Mouse (Mus musculus) layer of hippocampus, postnatal 36 days (tissue): ENCODE results near the gene Tpra1. TPM values are rescaled to one million over a fixed set of nuclear protein-coding genes. Genes with fewer than 3 reads are reported as not detected.

Experiments used
- DNase-seq, 2 experiments: peaks; one replicate each; pipeline ENCODE4 v3.0.0; 2022
- total RNA-seq, 2 experiments: library from RNA; stranded (reverse); gene quantifications; 2 replicates each; pipeline ENCODE4 v1.2.3; 2021

The Tpra1 gene
- total RNA-seq, 2 experiments from 2014 or later, result 45.8 to 48.5 TPM

- no peak for DNase-seq
Observed at GRCm38 (mm10) chr6:88890832-88891231, 11.2 kb upstream of the Tpra1 start.

- peak in 1 of 2 experiments; percentile 46 for DNase-seq
Observed at GRCm38 (mm10) chr6:88893559-88893958, 8.5 kb upstream of the Tpra1 start.

- DNase-seq, result no peak
Observed at GRCm38 (mm10) chr6:88895943-88896342, 6.1 kb upstream of the Tpra1 start.

GRCm38 (mm10) chr6:88897246-88897645, 4.8 kb upstream of the Tpra1 start:
- no peak for DNase-seq

GRCm38 (mm10) chr6:88898534-88899048, 3.5 kb upstream of the Tpra1 start, which contains the start of gene Mcm2:
Mcm2 (minus strand) TSS chr6:88898780.
- DNase-seq, result peak; percentile 90

- no peak for DNase-seq
Observed at GRCm38 (mm10) chr6:88899086-88899485, 3.0 kb upstream of the Tpra1 start.

- no peak for DNase-seq
Observed at GRCm38 (mm10) chr6:88899628-88900027, 2.4 kb upstream of the Tpra1 start.

GRCm38 (mm10) chr6:88901471-88901870, 580 bp upstream of the Tpra1 start:
- DNase-seq, result no peak

- no peak for DNase-seq
Observed at GRCm38 (mm10) chr6:88903708-88904107, 1.7 kb downstream of the Tpra1 start.

GRCm38 (mm10) chr6:88904456-88904974, 2.5 kb downstream of the Tpra1 start:
- DNase-seq, result no peak

- no peak for DNase-seq
Observed at GRCm38 (mm10) chr6:88905042-88905441, 3.0 kb downstream of the Tpra1 start.

GRCm38 (mm10) chr6:88906369-88907108, 4.5 kb downstream of the Tpra1 start:
- DNase-seq, result peak; percentile 49 to 53

GRCm38 (mm10) chr6:88909151-88909550, 7.1 kb downstream of the Tpra1 start:
- no peak for DNase-seq

- DNase-seq, result no peak
Observed at GRCm38 (mm10) chr6:88913022-88913421, 11.0 kb downstream of the Tpra1 start.

GRCm38 (mm10) chr6:88913440-88913839, 11.4 kb downstream of the Tpra1 start:
- no peak for DNase-seq

- no peak for DNase-seq
Observed at GRCm38 (mm10) chr6:88914799-88915198, 12.7 kb downstream of the Tpra1 start.

- DNase-seq, result peak in 1 of 2 experiments; percentile 59
Observed at GRCm38 (mm10) chr6:88915510-88915909, 13.5 kb downstream of the Tpra1 start.

GRCm38 (mm10) chr6:88916153-88916552, 14.1 kb downstream of the Tpra1 start:
- DNase-seq, result no peak

GRCm38 (mm10) chr6:88918802-88919201, 16.8 kb downstream of the Tpra1 start:
- no peak for DNase-seq

- no peak for DNase-seq
Observed at GRCm38 (mm10) chr6:88924502-88925275, 22.6 kb downstream of the Tpra1 start.

GRCm38 (mm10) chr6:88925640-88926205, 23.7 kb downstream of the Tpra1 start:
- no peak for DNase-seq

GRCm38 (mm10) chr6:88926870-88927269, 24.8 kb downstream of the Tpra1 start:
- DNase-seq, result no peak

- DNase-seq, result peak; percentile 80 to 85
Observed at GRCm38 (mm10) chr6:88927595-88927994, 25.5 kb downstream of the Tpra1 start.
